Mouse (Mus musculus) ES-E14 (cell line): Measurements from ENCODE around the gene Gm572. TPM values are rescaled to one million over a fixed set of nuclear protein-coding genes. Genes with fewer than 3 reads are reported as not detected.

Experiments used
- DNase-seq: peaks from one replicate; pipeline ENCODE4 v3.0.0-alpha.2; 2013; ENCODE audit warnings: low read depth, low spot score
- H3K27ac ChIP-seq: 2 replicates; pipeline ENCODE4 v1.5.1; 2012; ENCODE audit warnings: low read depth, mild to moderate bottlenecking, low read length, moderate library complexity, mixed read lengths; ENCODE audit not compliant: poor library complexity, insufficient read depth, severe bottlenecking
- H3K36me3 ChIP-seq: 2 replicates; pipeline ENCODE4 v1.6.1; 2012; ENCODE audit warnings: mild to moderate bottlenecking, low read length, moderate library complexity, mixed read lengths; ENCODE audit not compliant: control insufficient read depth, poor library complexity, insufficient read depth, severe bottlenecking
- H3K4me1 ChIP-seq, 2 experiments: fragments of 150-350 bp in 1 of 2; sonication (generic) in 1 of 2; 2 replicates each; pipeline ENCODE4 v1.6.1; 2012; ENCODE audit warnings: low read length in 2 of 2, mild to moderate bottlenecking in 1 of 2, mixed read lengths in 1 of 2; ENCODE audit not compliant: control insufficient read depth in 2 of 2, insufficient read depth in 2 of 2, poor library complexity in 1 of 2
- H3K4me3 ChIP-seq, 2 experiments: fragments of 150-350 bp in 1 of 2; sonication (generic) in 1 of 2; 2 replicates each; pipeline ENCODE4 v1.5.1; 2012; ENCODE audit warnings: low read length in 2 of 2, low read depth in 1 of 2, mild to moderate bottlenecking in 1 of 2, mixed read lengths in 1 of 2; ENCODE audit not compliant: insufficient read depth in 1 of 2, poor library complexity in 1 of 2, severe bottlenecking in 1 of 2
- H3K9ac ChIP-seq: 2 replicates; pipeline ENCODE4 v1.6.1; 2012; ENCODE audit warnings: low read depth, mild to moderate bottlenecking, low read length, mixed read lengths; ENCODE audit not compliant: poor library complexity, insufficient read depth, severe bottlenecking
- H3K9me3 ChIP-seq: fragments of 150-350 bp; sonication (generic); 2 replicates; pipeline ENCODE4 v1.6.1; 2012; ENCODE audit warnings: low read depth, mild to moderate bottlenecking, low read length; ENCODE audit not compliant: control insufficient read depth, insufficient read depth
- CHD2 ChIP-seq: IDR thresholded peaks from 2 replicates; pipeline ENCODE4 v1.6.1; 2014; ENCODE audit warnings: mild to moderate bottlenecking, low read depth, low read length, inconsistent platforms
- HCFC1 ChIP-seq: IDR thresholded peaks from 2 replicates; pipeline ENCODE4 v1.6.1; 2012; ENCODE audit warnings: low read length, inconsistent platforms, borderline replicate concordance; ENCODE audit not compliant: insufficient read depth
- MAFK ChIP-seq: IDR thresholded peaks from 2 replicates; pipeline ENCODE4 v1.6.1; 2014; ENCODE audit warnings: mild to moderate bottlenecking, low read depth, low read length, inconsistent platforms; ENCODE audit not compliant: insufficient read depth
- ZC3H11A ChIP-seq: IDR thresholded peaks from 2 replicates; pipeline ENCODE4 v1.6.1; 2012; ENCODE audit warnings: low read depth, mild to moderate bottlenecking, inconsistent platforms, low read length, borderline replicate concordance
- ZNF384 ChIP-seq: IDR thresholded peaks from 2 replicates; pipeline ENCODE4 v1.6.1; 2012; ENCODE audit warnings: low read depth, low read length, inconsistent platforms
- in situ Hi-C, 2 experiments: fragments of 600-800 bp; cut with MboI; formaldehyde crosslinking; loops; one replicate each; pipeline ENCODE4 v1.15.1; 2025; ENCODE audit warnings: low sequenced_read_pairs in 2 of 2, inconsistent platforms in 1 of 2; ENCODE audit not compliant: unreplicated experiment in 2 of 2
- total RNA-seq: library from RNA; depleted of rRNA; stranded (reverse); fragments of 300-350 nt; gene quantifications from 2 replicates; pipeline ENCODE4 v1.2.3, GENCODE M21; 2012

Gm572 gene
- total RNA-seq, 1 experiment: 0.13 TPM

- in situ Hi-C loops: loop anchor here in 1 of 2 experiments (10.0 kb wide), 1 partner anchor 429 kb away; no protein-coding TSS in a partner anchor
- Histone ChIP-seq H3K9ac (no peak overlapping the region), H3K27ac (no peak overlapping the region), H3K4me1 (peaks cover 3 to 25% of the 10 kb centered on the region in 2 experiments; a peak in 2 of 4 replicates), H3K36me3 (peaks cover 3% of the 10 kb centered on the region; the same call in 1 of the 2 replicates), H3K9me3 (no peaks in the 10 kb centered on the region), H3K4me3 (no peak overlapping the region)
- no peak for DNase-seq
- no peak for TF ChIP-seq CHD2
- TF ChIP-seq ZC3H11A: no peak
These were observed 39.6 kb upstream of the Gm572 start for GRCm38 (mm10) chr4:148603376-148604139.

GRCm38 (mm10) chr4:148604141-148604540 lies 39.0 kb upstream of the Gm572 start:
- Histone ChIP-seq H3K4me3 (no peak overlapping the region), H3K27ac (no peak overlapping the region), H3K4me1 (peaks cover 3 to 25% of the 10 kb centered on the region in 2 experiments; a peak in 2 of 4 replicates), H3K9me3 (no peaks in the 10 kb centered on the region), H3K9ac (no peak overlapping the region; the same call in 1 of the 2 replicates), H3K36me3 (peaks cover 3% of the 10 kb centered on the region; the same call in 1 of the 2 replicates)
- DNase-seq: no peak
- in situ Hi-C loops: loop anchor here in 1 of 2 experiments (10.0 kb wide), 1 partner anchor 429 kb away; no protein-coding TSS in a partner anchor
- no peak for TF ChIP-seq CHD2
- no peak for TF ChIP-seq ZC3H11A
- no peak for TF ChIP-seq HCFC1

GRCm38 (mm10) chr4:148604541-148605165 lies 38.5 kb upstream of the Gm572 start:
- H3K4me3 ChIP-seq: no peak overlapping the region
- no peak overlapping the region for H3K27ac ChIP-seq
- in situ Hi-C loops: loop anchor here in 1 of 2 experiments (10.0 kb wide), 1 partner anchor 430 kb away; no protein-coding TSS in a partner anchor
- H3K36me3 ChIP-seq: no peaks in the 10 kb centered on the region; the same call in 1 of the 2 replicates
- no peak for TF ChIP-seq ZC3H11A
- TF ChIP-seq MAFK: 0 out of 2 replicates have a peak, but pooled peaks have one; percentile 47
- no peak overlapping the region; the same call in 1 of the 2 replicates for H3K9ac ChIP-seq
- H3K9me3 ChIP-seq: no peaks in the 10 kb centered on the region
- H3K4me1 ChIP-seq: peaks cover 3 to 25% of the 10 kb centered on the region in 2 experiments; a peak in 2 of 4 replicates
- DNase-seq: no peak

GRCm38 (mm10) chr4:148607758-148608157 lies 35.4 kb upstream of the Gm572 start:
- Histone ChIP-seq H3K36me3 (0 out of 2 replicates have a peak, but pooled peaks cover 2% of the 10 kb centered on the region), H3K9ac (no peak overlapping the region), H3K27ac (no peak overlapping the region), H3K4me1 (peaks cover 0 to 14% of the 10 kb centered on the region in 2 experiments; a peak in 1 of 4 replicates), H3K4me3 (no peak overlapping the region), H3K9me3 (no peaks in the 10 kb centered on the region)
- DNase-seq: no peak
- in situ Hi-C loops: loop anchor here in 1 of 2 experiments (10.0 kb wide), 1 partner anchor 433 kb away; no protein-coding TSS in a partner anchor
- 0 out of 2 replicates have a peak, but pooled peaks have one; percentile 18 for TF ChIP-seq CHD2
- TF ChIP-seq ZNF384: no peak
- no peak for TF ChIP-seq HCFC1
- TF ChIP-seq MAFK: no peak
- peak; percentile 51 for TF ChIP-seq ZC3H11A
